Mouse (Mus musculus): ENCODE results near the gene Barhl1. TPM values are rescaled to one million over a fixed set of nuclear protein-coding genes. Genes with fewer than 3 reads are reported as not detected.

Barhl1 gene
- polyA plus RNA-seq, 1 experiment from 2014 or later: 9.2 TPM

DNA sequence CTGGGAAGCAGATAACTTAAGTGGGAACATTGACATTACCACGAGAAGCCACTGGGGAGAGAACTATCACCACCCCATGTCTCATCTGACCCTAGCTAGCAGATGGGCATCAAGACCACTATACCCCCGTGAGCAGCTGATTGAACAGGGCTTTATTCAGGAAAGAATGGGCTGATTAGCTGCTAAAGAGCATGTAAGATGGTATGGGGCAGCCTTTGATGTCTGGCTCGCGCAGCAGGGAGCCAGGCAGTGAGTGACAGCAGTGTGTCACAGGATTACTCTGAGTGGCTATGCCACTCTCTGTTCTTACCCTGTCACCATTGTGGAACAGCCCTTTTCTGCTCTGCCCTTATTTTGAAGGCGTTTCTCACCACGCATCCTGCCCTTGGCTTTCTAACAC lies 22.9 kb downstream of the Barhl1 start:
- ATAC-seq (ENCODE audit: insufficient read depth, low FRiP score, low TSS enrichment): no peak
- DNase-seq (ENCODE audit: low spot score): no peak
- H3K27me3 ChIP-seq (ENCODE audit: control insufficient read depth, insufficient read depth, low read length): no peaks in the 10 kb centered on the region
- WGBS: 35% methylated on average over 6 of the region's 6 CpGs
- no peaks in the 10 kb centered on the region for H3K9me3 ChIP-seq (ENCODE audit: control insufficient read depth, low read length)
- no peak overlapping the region for H3K9ac ChIP-seq (ENCODE audit: low read length)
- no peaks in the 10 kb centered on the region for H3K4me1 ChIP-seq (ENCODE audit: control insufficient read depth, insufficient read depth, low read length)
- no peak overlapping the region for H3K27ac ChIP-seq (ENCODE audit: low read depth, low read length)
- peaks cover 2% of the 10 kb centered on the region; the same call in 1 of the 2 replicates for H3K36me3 ChIP-seq (ENCODE audit: control insufficient read depth, insufficient read depth, low read length)
- no peak overlapping the region for H3K4me3 ChIP-seq (ENCODE audit: low read depth, low read length)
- H3K4me2 ChIP-seq (ENCODE audit: low read depth): no peak overlapping the region

GRCm38 (mm10) chr2:28892796-28893195 lies 23.7 kb downstream of the Barhl1 start:
- Histone ChIP-seq H3K9me3 (ENCODE audit: control insufficient read depth, low read length) (no peaks in the 10 kb centered on the region), H3K4me2 (ENCODE audit: low read depth) (no peak overlapping the region), H3K9ac (ENCODE audit: low read length) (no peak overlapping the region), H3K4me1 (ENCODE audit: control insufficient read depth, insufficient read depth, low read length) (no peaks in the 10 kb centered on the region), H3K27ac (ENCODE audit: low read depth, low read length) (no peak overlapping the region), H3K27me3 (ENCODE audit: control insufficient read depth, insufficient read depth, low read length) (no peaks in the 10 kb centered on the region), H3K36me3 (ENCODE audit: control insufficient read depth, insufficient read depth, low read length) (peaks cover 2% of the 10 kb centered on the region; the same call in 1 of the 2 replicates), H3K4me3 (ENCODE audit: low read depth, low read length) (no peak overlapping the region)
- DNase-seq (ENCODE audit: low spot score) (no peak), ATAC-seq (ENCODE audit: insufficient read depth, low FRiP score, low TSS enrichment) (no peak)
- 28% methylated on average over 1 of the region's 1 CpGs for WGBS

DNA sequence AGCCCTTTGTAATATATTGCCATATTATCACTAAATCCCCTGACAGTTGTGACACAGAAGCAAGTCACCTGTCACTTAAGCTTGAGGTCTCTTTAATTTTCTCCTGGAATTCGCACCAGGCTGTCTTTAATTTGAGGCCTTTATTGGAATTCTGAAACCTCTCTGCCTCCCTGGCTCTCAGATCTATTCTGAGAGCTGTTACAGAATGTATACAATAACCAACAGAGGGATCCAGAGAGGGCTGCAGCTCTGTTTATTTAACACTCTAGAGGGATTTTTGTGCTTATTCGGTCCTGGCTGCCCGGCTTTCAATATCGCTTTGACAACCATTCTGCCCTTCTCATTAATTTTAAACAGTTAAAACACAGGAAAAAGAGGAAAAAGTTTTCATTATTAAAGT lies 31.6 kb downstream of the Barhl1 start:
- ATAC-seq (ENCODE audit: insufficient read depth, low FRiP score, low TSS enrichment): no peak
- H3K9ac ChIP-seq (ENCODE audit: low read length): no peak overlapping the region
- no peak overlapping the region for H3K4me2 ChIP-seq (ENCODE audit: low read depth)
- peaks cover 5% of the 10 kb centered on the region for H3K36me3 ChIP-seq (ENCODE audit: control insufficient read depth, insufficient read depth, low read length)
- H3K27ac ChIP-seq (ENCODE audit: low read depth, low read length): no peak overlapping the region
- no peak overlapping the region for H3K4me3 ChIP-seq (ENCODE audit: low read depth, low read length)
- DNase-seq (ENCODE audit: low spot score): no peak
- no peaks in the 10 kb centered on the region for H3K27me3 ChIP-seq (ENCODE audit: control insufficient read depth, insufficient read depth, low read length)
- WGBS: 82% methylated on average over 4 of the region's 4 CpGs
- no peaks in the 10 kb centered on the region for H3K9me3 ChIP-seq (ENCODE audit: control insufficient read depth, low read length)
- H3K4me1 ChIP-seq (ENCODE audit: control insufficient read depth, insufficient read depth, low read length): no peaks in the 10 kb centered on the region

DNA sequence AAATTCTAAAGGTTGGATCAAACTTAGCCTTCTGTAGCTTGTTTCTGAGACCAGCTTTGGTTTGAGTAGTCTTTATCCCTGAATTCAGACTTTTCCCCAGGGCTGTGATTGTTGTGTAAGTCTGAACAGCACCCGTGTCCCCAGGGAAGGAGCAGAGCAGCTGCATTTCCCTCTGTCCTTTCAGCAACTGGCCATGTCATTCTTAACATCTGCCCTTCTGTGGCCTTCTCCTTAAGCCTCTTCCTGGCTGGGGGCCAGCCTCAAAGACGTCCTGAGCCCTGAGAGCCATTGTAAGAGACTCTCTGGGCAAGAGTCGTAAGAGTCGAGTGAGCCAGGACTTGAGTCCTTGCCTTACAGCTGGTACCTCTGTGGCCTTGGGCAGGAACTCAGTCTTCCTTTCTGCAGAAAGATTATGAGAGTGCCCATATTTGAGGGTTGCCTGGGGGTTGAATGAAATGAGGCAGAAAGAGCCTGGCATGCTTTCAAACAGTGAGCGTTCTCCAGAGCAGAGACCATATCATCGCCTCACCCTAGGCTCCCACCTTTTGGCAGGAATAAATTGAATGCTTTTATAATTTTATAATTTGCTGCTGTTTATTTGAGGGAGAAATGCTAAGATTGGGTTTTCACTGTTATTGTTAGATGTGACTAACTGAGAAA lies 33.5 kb downstream of the Barhl1 start:
- Histone ChIP-seq H3K4me1 (ENCODE audit: control insufficient read depth, insufficient read depth, low read length) (no peaks in the 10 kb centered on the region), H3K9ac (ENCODE audit: low read length) (no peak overlapping the region), H3K4me2 (ENCODE audit: low read depth) (no peak overlapping the region), H3K4me3 (ENCODE audit: low read depth, low read length) (no peak overlapping the region), H3K36me3 (ENCODE audit: control insufficient read depth, insufficient read depth, low read length) (peaks cover 5% of the 10 kb centered on the region), H3K27ac (ENCODE audit: low read depth, low read length) (no peak overlapping the region), H3K9me3 (ENCODE audit: control insufficient read depth, low read length) (no peaks in the 10 kb centered on the region), H3K27me3 (ENCODE audit: control insufficient read depth, insufficient read depth, low read length) (no peaks in the 10 kb centered on the region)
- WGBS: 85% methylated on average over 6 of the region's 6 CpGs
- DNase-seq (ENCODE audit: low spot score): no peak
- no peak for ATAC-seq (ENCODE audit: insufficient read depth, low FRiP score, low TSS enrichment)

DNA sequence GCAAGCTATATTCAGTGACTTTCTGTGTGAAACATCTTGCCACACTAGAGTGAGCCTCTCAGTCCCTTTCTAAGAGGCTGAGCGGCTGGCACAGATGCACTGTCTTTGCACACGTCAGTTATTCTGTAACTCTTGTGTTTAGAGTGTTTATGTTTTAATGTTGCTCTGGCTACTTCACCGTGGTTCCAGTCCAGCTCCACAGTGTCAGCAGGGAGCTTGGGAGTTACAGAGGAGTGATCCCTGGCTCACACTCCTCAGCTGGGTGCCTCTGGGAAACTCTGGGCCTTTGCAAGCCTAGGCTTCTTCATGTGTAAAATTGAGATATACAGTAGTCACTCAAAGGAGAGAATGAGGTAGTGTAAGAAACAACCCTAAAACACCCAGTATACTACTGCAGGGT lies 34.4 kb downstream of the Barhl1 start:
- no peaks in the 10 kb centered on the region for H3K9me3 ChIP-seq (ENCODE audit: control insufficient read depth, low read length)
- H3K27ac ChIP-seq (ENCODE audit: low read depth, low read length): no peak overlapping the region
- peaks cover 3% of the 10 kb centered on the region for H3K36me3 ChIP-seq (ENCODE audit: control insufficient read depth, insufficient read depth, low read length)
- no peak for DNase-seq (ENCODE audit: low spot score)
- no peak overlapping the region for H3K4me2 ChIP-seq (ENCODE audit: low read depth)
- 92% methylated on average over 3 of the region's 3 CpGs for WGBS
- H3K27me3 ChIP-seq (ENCODE audit: control insufficient read depth, insufficient read depth, low read length): no peaks in the 10 kb centered on the region
- no peak for ATAC-seq (ENCODE audit: insufficient read depth, low FRiP score, low TSS enrichment)
- no peaks in the 10 kb centered on the region for H3K4me1 ChIP-seq (ENCODE audit: control insufficient read depth, insufficient read depth, low read length)
- no peak overlapping the region for H3K4me3 ChIP-seq (ENCODE audit: low read depth, low read length)
- no peak overlapping the region for H3K9ac ChIP-seq (ENCODE audit: low read length)

- Histone ChIP-seq H3K9me3 (ENCODE audit: control insufficient read depth, low read length) (no peaks in the 10 kb centered on the region), H3K4me3 (ENCODE audit: low read depth, low read length) (no peak overlapping the region), H3K36me3 (ENCODE audit: control insufficient read depth, insufficient read depth, low read length) (peaks cover 2% of the 10 kb centered on the region; the same call in 1 of the 2 replicates), H3K27ac (ENCODE audit: low read depth, low read length) (no peak overlapping the region), H3K9ac (ENCODE audit: low read length) (no peak overlapping the region), H3K4me1 (ENCODE audit: control insufficient read depth, insufficient read depth, low read length) (no peaks in the 10 kb centered on the region), H3K27me3 (ENCODE audit: control insufficient read depth, insufficient read depth, low read length) (no peaks in the 10 kb centered on the region), H3K4me2 (ENCODE audit: low read depth) (no peak overlapping the region)
- 96% methylated on average over 3 of the region's 3 CpGs for WGBS
- no peak for ATAC-seq (ENCODE audit: insufficient read depth, low FRiP score, low TSS enrichment)
- DNase-seq (ENCODE audit: low spot score): no peak
Observed at GRCm38 (mm10) chr2:28881275-28881674, 35.2 kb downstream of the Barhl1 start.

GRCm38 (mm10) chr2:28875554-28875953 lies 40.9 kb downstream of the Barhl1 start:
- no peaks in the 10 kb centered on the region for H3K9me3 ChIP-seq (ENCODE audit: control insufficient read depth, low read length)
- no peak for ATAC-seq (ENCODE audit: insufficient read depth, low FRiP score, low TSS enrichment)
- H3K4me3 ChIP-seq (ENCODE audit: low read depth, low read length): no peak overlapping the region
- no peak for DNase-seq (ENCODE audit: low spot score)
- 90% methylated on average over 11 of the region's 11 CpGs for WGBS
- H3K36me3 ChIP-seq (ENCODE audit: control insufficient read depth, insufficient read depth, low read length): peaks cover 5% of the 10 kb centered on the region; the same call in 1 of the 2 replicates
- no peak overlapping the region for H3K27ac ChIP-seq (ENCODE audit: low read depth, low read length)
- H3K4me1 ChIP-seq (ENCODE audit: control insufficient read depth, insufficient read depth, low read length): no peaks in the 10 kb centered on the region
- no peak overlapping the region for H3K9ac ChIP-seq (ENCODE audit: low read length)
- H3K27me3 ChIP-seq (ENCODE audit: control insufficient read depth, insufficient read depth, low read length): no peaks in the 10 kb centered on the region
- no peak overlapping the region for H3K4me2 ChIP-seq (ENCODE audit: low read depth)

DNA sequence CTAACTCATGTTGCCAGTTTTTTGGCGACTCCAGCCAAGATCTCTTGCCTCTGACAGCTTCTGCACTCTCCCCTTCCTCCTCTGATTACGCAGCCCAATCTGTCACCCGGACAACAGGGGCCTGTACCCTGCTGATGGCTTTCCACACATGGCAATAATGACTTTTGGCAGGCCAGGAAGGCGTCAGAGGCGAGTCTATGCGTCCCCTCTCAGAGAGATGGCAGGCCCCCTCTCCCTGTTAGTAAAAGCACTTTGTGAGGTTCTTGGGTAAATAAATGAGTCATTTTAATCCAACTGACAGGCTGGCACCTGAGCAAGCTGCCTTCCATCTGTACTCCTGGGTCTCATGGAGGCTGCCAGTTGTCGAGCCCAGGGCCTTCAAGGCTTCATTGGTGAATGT lies 49.0 kb downstream of the Barhl1 start:
- Histone ChIP-seq H3K9ac (ENCODE audit: low read length) (no peak overlapping the region), H3K4me1 (ENCODE audit: control insufficient read depth, insufficient read depth, low read length) (no peaks in the 10 kb centered on the region), H3K27ac (ENCODE audit: low read depth, low read length) (no peak overlapping the region), H3K36me3 (ENCODE audit: control insufficient read depth, insufficient read depth, low read length) (peaks cover 7% of the 10 kb centered on the region), H3K27me3 (ENCODE audit: control insufficient read depth, insufficient read depth, low read length) (no peaks in the 10 kb centered on the region), H3K4me2 (ENCODE audit: low read depth) (no peak overlapping the region), H3K4me3 (ENCODE audit: low read depth, low read length) (no peak overlapping the region), H3K9me3 (ENCODE audit: control insufficient read depth, low read length) (no peaks in the 10 kb centered on the region)
- DNase-seq (ENCODE audit: low spot score) (no peak), ATAC-seq (ENCODE audit: insufficient read depth, low FRiP score, low TSS enrichment) (no peak)
- 70% methylated on average over 7 of the region's 7 CpGs for WGBS

DNA sequence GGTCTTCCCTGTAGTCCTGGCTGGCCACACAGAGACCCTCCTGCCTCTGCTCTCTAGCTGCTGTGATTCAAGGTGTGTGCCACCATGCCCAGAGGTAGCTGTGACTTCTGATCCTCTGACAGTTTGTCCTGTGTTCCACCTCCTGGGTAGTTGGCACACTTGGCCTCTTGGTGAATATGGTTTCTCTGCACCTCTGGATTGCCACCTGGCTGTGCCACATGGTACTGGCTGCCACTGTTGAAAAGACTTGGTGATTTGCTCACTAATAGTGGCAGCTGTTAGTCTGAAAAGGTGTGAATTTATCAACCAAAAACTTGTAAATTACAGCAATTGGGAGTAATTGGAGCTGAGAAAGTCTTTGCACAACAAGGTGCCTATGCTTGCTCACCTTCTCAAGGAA lies 52.6 kb downstream of the Barhl1 start:
- H3K4me2 ChIP-seq (ENCODE audit: low read depth): no peak overlapping the region
- no peaks in the 10 kb centered on the region for H3K9me3 ChIP-seq (ENCODE audit: control insufficient read depth, low read length)
- no peak for ATAC-seq (ENCODE audit: insufficient read depth, low FRiP score, low TSS enrichment)
- peaks cover 9% of the 10 kb centered on the region for H3K36me3 ChIP-seq (ENCODE audit: control insufficient read depth, insufficient read depth, low read length)
- H3K27ac ChIP-seq (ENCODE audit: low read depth, low read length): no peak overlapping the region
- no peak overlapping the region for H3K9ac ChIP-seq (ENCODE audit: low read length)
- H3K4me3 ChIP-seq (ENCODE audit: low read depth, low read length): no peak overlapping the region
- no peaks in the 10 kb centered on the region for H3K27me3 ChIP-seq (ENCODE audit: control insufficient read depth, insufficient read depth, low read length)
- H3K4me1 ChIP-seq (ENCODE audit: control insufficient read depth, insufficient read depth, low read length): no peaks in the 10 kb centered on the region
- DNase-seq (ENCODE audit: low spot score): no peak

Measured in neural tube, embryonic 11.5 days (tissue).